Mouse (Mus musculus) lung, postnatal 0 days (tissue): ENCODE data around the gene Pla2g1b. TPM values are rescaled to one million over a fixed set of nuclear protein-coding genes. Genes with fewer than 3 reads are reported as not detected.

Experiments
- ATAC-seq: fragments of 200-750 bp; cut with Nextera tagmentation; 2 replicates; pipeline ENCODE4 v1.8.0; 2017; ENCODE audit warnings: moderate library complexity
- DNase-seq: peaks from one replicate; pipeline ENCODE4 v3.0.0-alpha.2; 2016; ENCODE audit warnings: low spot score
- H3K27ac ChIP-seq: fragments of 300-500 bp; sonication (generic); 2 replicates; pipeline ENCODE4 v1.5.1; 2014; ENCODE audit warnings: antibody characterized with exemption, mild to moderate bottlenecking, low read length, mixed read lengths
- H3K27me3 ChIP-seq: fragments of 300-500 bp; sonication (generic); replicated peaks from 2 replicates; pipeline ENCODE4 v1.6.1; 2014; ENCODE audit warnings: low read length, mixed read lengths; ENCODE audit not compliant: insufficient read depth
- H3K36me3 ChIP-seq: fragments of 300-500 bp; sonication (generic); 2 replicates; pipeline ENCODE4 v1.6.1; 2014; ENCODE audit warnings: low read length, mixed read lengths; ENCODE audit not compliant: insufficient read depth
- H3K4me1 ChIP-seq: fragments of 300-500 bp; sonication (generic); 2 replicates; pipeline ENCODE4 v1.6.1; 2014; ENCODE audit warnings: antibody characterized with exemption, low read depth, low read length, mixed read lengths; ENCODE audit not compliant: insufficient read depth
- H3K4me2 ChIP-seq: fragments of 300-500 bp; sonication (generic); replicated peaks from 2 replicates; pipeline ENCODE4 v1.6.1; 2014; ENCODE audit warnings: low read depth, mild to moderate bottlenecking, low read length, moderate library complexity, mixed read lengths
- H3K4me3 ChIP-seq: fragments of 300-500 bp; sonication (generic); 2 replicates; pipeline ENCODE4 v1.5.1; 2014; ENCODE audit warnings: low read depth, low read length
- H3K9ac ChIP-seq: fragments of 300-500 bp; sonication (generic); replicated peaks from 2 replicates; pipeline ENCODE4 v1.6.1; 2014; ENCODE audit warnings: low read depth, mild to moderate bottlenecking
- H3K9me3 ChIP-seq: fragments of 300-500 bp; sonication (generic); 2 replicates; pipeline ENCODE4 v1.6.1; 2016; ENCODE audit warnings: low read length, mixed read lengths
- CTCF ChIP-seq: IDR thresholded peaks from 2 replicates; pipeline ENCODE4 v1.5.1; 2016; ENCODE audit warnings: antibody characterized with exemption, mild to moderate bottlenecking
- EP300 ChIP-seq: IDR thresholded peaks from 2 replicates; pipeline ENCODE4 v1.6.1; 2016; ENCODE audit warnings: antibody characterized with exemption, mild to moderate bottlenecking, control low read depth
- WGBS: fragments of 180-500 bp; shearing (Covaris S2); extraction: QIAGEN DNeasy Blood & Tissue Kit; methylation state at CpG from one replicate; pipeline ENCODE4 v1.1.7; 2014; 5-methylcytosine and 5-hydroxymethylcytosine counted together
- polyA plus RNA-seq: library from polyadenylated mRNA; unstranded; fragments of >200 nt; fragmentation: Nextera tagmentation; extraction: Ambion mirVana; gene quantifications from 2 replicates; pipeline ENCODE4 v1.2.1, GENCODE M21; 2015

Pla2g1b gene
- polyA plus RNA-seq, 1 experiment from 2014 or later, result 71.7 TPM

DNA sequence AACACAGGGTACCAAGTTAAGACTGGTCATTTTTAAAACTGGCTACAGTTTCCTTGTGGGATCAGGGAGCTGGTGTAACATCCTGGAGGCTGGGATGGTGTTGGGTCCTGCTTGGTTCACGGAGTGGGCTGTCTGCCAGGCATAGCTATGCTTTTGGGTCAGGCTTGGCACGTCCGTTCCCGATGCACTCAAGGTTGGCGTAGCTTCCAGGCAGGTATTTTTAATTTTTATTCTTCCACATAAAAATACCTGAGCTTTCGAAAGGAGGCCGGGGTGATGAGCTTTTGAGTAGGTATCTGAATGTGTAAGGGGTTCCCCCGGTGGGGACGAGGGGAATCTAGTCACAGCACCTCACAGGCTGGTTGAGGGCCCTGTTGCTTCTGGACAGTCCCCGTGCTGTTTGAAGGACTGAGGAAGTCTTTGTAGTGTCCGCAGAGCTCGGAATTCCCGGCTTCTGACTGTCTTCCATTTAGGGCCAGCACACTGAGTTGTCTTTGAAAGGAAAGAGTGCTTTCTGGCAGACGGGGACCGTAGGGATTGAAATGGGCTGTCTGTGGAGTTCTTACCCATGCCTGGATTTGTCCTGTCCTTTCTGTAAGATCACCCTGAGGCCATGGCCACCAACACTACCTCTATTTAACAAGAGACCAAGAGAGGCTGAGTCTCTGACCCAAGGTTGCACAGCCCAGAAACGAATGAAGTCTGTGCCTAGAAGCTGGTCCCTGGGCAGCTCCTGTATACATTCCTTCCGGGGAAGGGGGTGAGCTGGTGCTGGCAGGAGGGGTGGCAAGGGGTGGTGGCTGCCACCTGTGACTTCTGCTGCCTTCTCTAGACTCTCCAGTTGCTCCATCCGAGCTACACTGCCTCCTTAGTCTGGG lies 42.2 kb downstream of the Pla2g1b start:
- peak; percentile 75 for DNase-seq
- Histone ChIP-seq H3K4me3 (peak overlapping the region; percentile 95), H3K9me3 (no peaks in the 10 kb centered on the region), H3K9ac (peak overlapping the region; percentile 92), H3K4me1 (peaks cover 6% of the 10 kb centered on the region; the same call in 1 of the 2 replicates), H3K36me3 (no peaks in the 10 kb centered on the region), H3K27me3 (no peaks in the 10 kb centered on the region), H3K27ac (peak overlapping the region; percentile 83), H3K4me2 (peak overlapping the region; percentile 85)
- TF ChIP-seq EP300, result no peak
- 0 out of 2 replicates have a peak, but pooled peaks have one; percentile 5 for TF ChIP-seq CTCF
- no peak for ATAC-seq
- 19% methylated on average over 18 of the region's 18 CpGs for WGBS

GRCm38 (mm10) chr5:115508859-115509147 lies 42.7 kb downstream of the Pla2g1b start:
- peak overlapping the region; percentile 83 for H3K27ac ChIP-seq
- peak; percentile 51 for DNase-seq
- H3K4me1 ChIP-seq, result peaks cover 6% of the 10 kb centered on the region; the same call in 1 of the 2 replicates
- peak overlapping the region; percentile 95 for H3K4me3 ChIP-seq
- no peaks in the 10 kb centered on the region for H3K36me3 ChIP-seq
- H3K4me2 ChIP-seq, result peak overlapping the region; percentile 85
- no peaks in the 10 kb centered on the region for H3K27me3 ChIP-seq
- H3K9ac ChIP-seq, result peak overlapping the region; percentile 92
- TF ChIP-seq EP300, result no peak
- TF ChIP-seq CTCF, result no peak
- ATAC-seq, result no peak
- no peaks in the 10 kb centered on the region for H3K9me3 ChIP-seq
- WGBS, result 23% methylated on average over 10 of the region's 10 CpGs

GRCm38 (mm10) chr5:115509321-115509761 lies 43.3 kb downstream of the Pla2g1b start:
- no peaks in the 10 kb centered on the region for H3K27me3 ChIP-seq
- H3K4me1 ChIP-seq, result peaks cover 6% of the 10 kb centered on the region; the same call in 1 of the 2 replicates
- H3K4me2 ChIP-seq, result peak overlapping the region; percentile 85
- no peak for TF ChIP-seq CTCF
- TF ChIP-seq EP300, result no peak
- H3K36me3 ChIP-seq, result no peaks in the 10 kb centered on the region
- ATAC-seq (no peak), DNase-seq (peak; percentile 54)
- peak overlapping the region; percentile 83 for H3K27ac ChIP-seq
- 22% methylated on average over 15 of the region's 15 CpGs for WGBS
- H3K9me3 ChIP-seq, result no peaks in the 10 kb centered on the region
- peak overlapping the region; percentile 95 for H3K4me3 ChIP-seq
- H3K9ac ChIP-seq, result 0 out of 2 replicates have a peak overlapping the region, but pooled peaks have one; percentile 1

- no peak for ATAC-seq
- no peaks in the 10 kb centered on the region for H3K9me3 ChIP-seq
- H3K4me1 ChIP-seq, result peaks cover 11% of the 10 kb centered on the region; the same call in 1 of the 2 replicates
- WGBS, result 59% methylated on average over 15 of the region's 15 CpGs
- no peaks in the 10 kb centered on the region for H3K27me3 ChIP-seq
- no peaks in the 10 kb centered on the region for H3K36me3 ChIP-seq
- 0 out of 2 replicates have a peak overlapping the region, but pooled peaks have one; percentile 1 for H3K9ac ChIP-seq
- no peak for DNase-seq
- H3K27ac ChIP-seq, result peak overlapping the region; percentile 83
- peak overlapping the region; percentile 85 for H3K4me2 ChIP-seq
- H3K4me3 ChIP-seq, result peak overlapping the region; percentile 95; the same call in 1 of the 2 replicates
- TF ChIP-seq CTCF, result no peak
- TF ChIP-seq EP300, result no peak
These were observed 44.0 kb downstream of the Pla2g1b start for GRCm38 (mm10) chr5:115509790-115510689.

DNA sequence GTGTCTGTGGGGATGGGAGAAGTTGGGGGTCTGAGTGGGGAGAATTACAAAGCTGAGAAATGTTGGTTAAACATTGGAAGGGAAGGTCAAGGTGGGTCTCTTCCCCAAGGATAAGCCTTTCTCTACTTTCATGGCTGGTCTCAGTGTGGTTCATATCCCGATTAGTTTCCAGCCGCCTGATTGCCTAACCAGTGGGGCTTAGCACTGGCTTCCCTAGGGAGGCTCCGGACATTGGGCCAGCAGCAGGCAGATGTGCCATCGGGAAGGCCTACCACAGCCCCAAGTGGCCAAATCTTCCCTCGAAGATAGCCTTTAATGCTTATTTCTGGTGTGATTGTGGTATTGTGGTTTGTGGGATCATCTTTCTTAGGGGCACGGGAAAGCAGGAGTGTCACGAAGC lies 46.3 kb downstream of the Pla2g1b start:
- ATAC-seq, result no peak
- Histone ChIP-seq H3K27ac (no peak overlapping the region), H3K9me3 (no peaks in the 10 kb centered on the region), H3K4me1 (peaks cover 11% of the 10 kb centered on the region; the same call in 1 of the 2 replicates), H3K4me3 (no peak overlapping the region), H3K36me3 (no peaks in the 10 kb centered on the region), H3K9ac (no peak overlapping the region), H3K4me2 (no peak overlapping the region), H3K27me3 (no peaks in the 10 kb centered on the region)
- no peak for DNase-seq
- no peak for TF ChIP-seq CTCF
- TF ChIP-seq EP300, result no peak
- WGBS, result 91% methylated on average over 7 of the region's 7 CpGs

GRCm38 (mm10) chr5:115513246-115513645 lies 47.2 kb downstream of the Pla2g1b start:
- Histone ChIP-seq H3K9me3 (no peaks in the 10 kb centered on the region), H3K36me3 (no peaks in the 10 kb centered on the region), H3K4me3 (no peak overlapping the region), H3K27ac (no peak overlapping the region), H3K4me1 (peaks cover 11% of the 10 kb centered on the region; the same call in 1 of the 2 replicates), H3K4me2 (no peak overlapping the region), H3K27me3 (no peaks in the 10 kb centered on the region), H3K9ac (no peak overlapping the region)
- DNase-seq (no peak), ATAC-seq (no peak)
- 93% methylated on average over 14 of the region's 14 CpGs for WGBS
- no peak for TF ChIP-seq CTCF
- TF ChIP-seq EP300, result no peak
